Mouse (Mus musculus) regulatory T cell (primary cell): ENCODE results near the gene Lrrc66.

ENCODE experiments used
- in situ Hi-C: fragments of 300-600 bp; cut with MboI, MseI; formaldehyde crosslinking; loops from one replicate; pipeline ENCODE4 v1.15.1; 2025; ENCODE audit warnings: high pct_unique_total_duplicates

Lrrc66 gene

GRCm38 (mm10) chr5:73632291-73632690 is at the start of gene Lrrc66:
Gene Lrrc66 (minus strand): TSS chr5:73632526.
- in situ Hi-C loops, result no loop called here

GRCm38 (mm10) chr5:73676626-73677025 is 44.3 kb upstream of the Lrrc66 start:
- in situ Hi-C loops, result no loop called here

- in situ Hi-C loops, result no loop called here
These were observed 43.3 kb upstream of the Lrrc66 start for GRCm38 (mm10) chr5:73675604-73676003.

- in situ Hi-C loops, result no loop called here
These were observed 37.1 kb upstream of the Lrrc66 start for GRCm38 (mm10) chr5:73669386-73669785.

- in situ Hi-C loops, result no loop called here
These were observed 35.6 kb upstream of the Lrrc66 start for GRCm38 (mm10) chr5:73667877-73668276.

GRCm38 (mm10) chr5:73666695-73667094 is 34.4 kb upstream of the Lrrc66 start:
- in situ Hi-C loops, result no loop called here

- in situ Hi-C loops, result no loop called here
These were observed 19.5 kb upstream of the Lrrc66 start for GRCm38 (mm10) chr5:73651855-73652201.

- in situ Hi-C loops, result no loop called here
These were observed 18.9 kb upstream of the Lrrc66 start, which contains the start of gene Spata18 for GRCm38 (mm10) chr5:73651061-73651854. Gene Spata18 (plus strand): TSS chr5:73651379.

- in situ Hi-C loops, result no loop called here
These were observed 18.1 kb upstream of the Lrrc66 start for GRCm38 (mm10) chr5:73650365-73650964.

- in situ Hi-C loops, result no loop called here
These were observed 15.1 kb upstream of the Lrrc66 start, which contains the start of gene Sgcb for GRCm38 (mm10) chr5:73647261-73647900. Gene Sgcb (minus strand): TSS chr5:73647790.

- in situ Hi-C loops, result no loop called here
These were observed 9.8 kb upstream of the Lrrc66 start for GRCm38 (mm10) chr5:73642091-73642490.

GRCm38 (mm10) chr5:73641058-73641457 is 8.7 kb upstream of the Lrrc66 start:
- in situ Hi-C loops, result no loop called here

- in situ Hi-C loops, result loop anchor here (5.0 kb wide), 2 partner anchors 95 to 205 kb away; no protein-coding TSS in a partner anchor
These were observed 5.2 kb upstream of the Lrrc66 start for GRCm38 (mm10) chr5:73637337-73638107.

GRCm38 (mm10) chr5:73633141-73633540 is 815 bp upstream of the Lrrc66 start:
- in situ Hi-C loops, result no loop called here

- in situ Hi-C loops, result no loop called here
These were observed 1.2 kb downstream of the Lrrc66 start for GRCm38 (mm10) chr5:73631001-73631558.

- in situ Hi-C loops, result no loop called here
These were observed 2.2 kb downstream of the Lrrc66 start for GRCm38 (mm10) chr5:73630141-73630540.

GRCm38 (mm10) chr5:73627991-73628390 is 4.3 kb downstream of the Lrrc66 start:
- in situ Hi-C loops, result no loop called here

- in situ Hi-C loops, result no loop called here
These were observed 4.8 kb downstream of the Lrrc66 start for GRCm38 (mm10) chr5:73627559-73627958.

GRCm38 (mm10) chr5:73626842-73627241 is 5.5 kb downstream of the Lrrc66 start:
- in situ Hi-C loops, result no loop called here

- in situ Hi-C loops, result no loop called here
These were observed 6.8 kb downstream of the Lrrc66 start for GRCm38 (mm10) chr5:73625505-73625904.

GRCm38 (mm10) chr5:73618969-73619368 is 13.4 kb downstream of the Lrrc66 start:
- in situ Hi-C loops, result no loop called here
